Mouse (Mus musculus) heart, embryonic 13.5 days (tissue): ENCODE results near the gene Ibsp. TPM values are rescaled to one million over a fixed set of nuclear protein-coding genes. Genes with fewer than 3 reads are reported as not detected.

ENCODE experiments used
- ATAC-seq: fragments of 200-750 bp; cut with Nextera tagmentation; 2 replicates; pipeline ENCODE4 v1.8.0; 2017; ENCODE audit warnings: moderate TSS enrichment; ENCODE audit not compliant: insufficient number of reproducible peaks, low FRiP score, low TSS enrichment; ENCODE audit errors: extremely low read depth
- H3K27ac ChIP-seq: fragments of 300-500 bp; sonication (generic); replicated peaks from 2 replicates; pipeline ENCODE4 v1.5.1; 2015; ENCODE audit warnings: moderate library complexity, mild to moderate bottlenecking, inconsistent platforms
- H3K27me3 ChIP-seq: fragments of 300-500 bp; sonication (generic); replicated peaks from 2 replicates; pipeline ENCODE4 v1.6.1; 2015; ENCODE audit warnings: mild to moderate bottlenecking, inconsistent platforms
- H3K36me3 ChIP-seq: fragments of 300-500 bp; sonication (generic); 2 replicates; pipeline ENCODE4 v1.6.1; 2015; ENCODE audit warnings: mild to moderate bottlenecking, inconsistent platforms
- H3K4me1 ChIP-seq: fragments of 300-500 bp; sonication (generic); 2 replicates; pipeline ENCODE4 v1.6.1; 2015; ENCODE audit warnings: inconsistent platforms
- H3K4me2 ChIP-seq: fragments of 300-500 bp; sonication (generic); 2 replicates; pipeline ENCODE4 v1.6.1; 2015; ENCODE audit warnings: inconsistent platforms, mild to moderate bottlenecking, moderate library complexity
- H3K4me3 ChIP-seq: fragments of 300-500 bp; sonication (generic); 2 replicates; pipeline ENCODE4 v1.5.1; 2015; ENCODE audit warnings: moderate library complexity, mild to moderate bottlenecking, inconsistent platforms
- H3K9ac ChIP-seq: fragments of 300-500 bp; sonication (generic); 2 replicates; pipeline ENCODE4 v1.6.1; 2015; ENCODE audit warnings: inconsistent platforms, mild to moderate bottlenecking, moderate library complexity
- H3K9me3 ChIP-seq: fragments of 300-500 bp; sonication (generic); 2 replicates; pipeline ENCODE4 v1.6.1; 2016; ENCODE audit warnings: inconsistent platforms
- WGBS: fragments of 180-500 bp; shearing (Covaris S2); methylation state at CpG from one replicate; pipeline ENCODE4 v1.1.7; 2015; ENCODE audit warnings: mixed read lengths; 5-methylcytosine and 5-hydroxymethylcytosine counted together
- polyA plus RNA-seq: library from polyadenylated mRNA; unstranded; fragments of >200 nt; fragmentation: Nextera tagmentation; extraction: Ambion mirVana; gene quantifications from 2 replicates; pipeline ENCODE4 v1.2.1, GENCODE M21; 2015

Gene Ibsp
- polyA plus RNA-seq, 1 experiment from 2014 or later: 0.17 TPM

DNA sequence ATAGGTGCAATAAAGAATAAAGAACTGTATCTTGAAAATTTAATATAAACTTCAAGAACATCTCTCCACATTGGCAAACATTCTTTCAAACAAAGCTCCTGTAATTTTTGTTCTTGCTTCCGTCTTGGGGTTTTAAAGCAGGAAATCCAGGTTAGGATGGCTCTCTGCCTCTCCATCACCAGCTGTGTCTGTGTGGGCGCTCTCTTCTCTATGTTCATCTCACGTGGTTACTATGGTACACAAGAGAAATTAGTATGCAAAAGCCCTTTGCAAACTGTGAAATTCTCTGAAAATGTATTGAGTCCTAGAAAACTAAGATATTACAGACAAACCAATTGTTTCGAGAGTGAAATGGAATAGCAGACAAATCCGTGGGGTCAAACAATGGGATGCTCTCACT, 30.4 kb downstream of the Ibsp start:
- no peaks in the 10 kb centered on the region for H3K9me3 ChIP-seq
- whole genome bisulfite sequencing: 74% methylated on average over 5 of the region's 5 CpGs
- no peak overlapping the region for H3K4me2 ChIP-seq
- no peak overlapping the region for H3K9ac ChIP-seq
- H3K4me3 ChIP-seq: no peak overlapping the region
- H3K4me1 ChIP-seq: 0 out of 2 replicates have a peak, but pooled peaks cover 5% of the 10 kb centered on the region
- H3K27ac ChIP-seq: no peak overlapping the region
- no peak for ATAC-seq
- H3K27me3 ChIP-seq: no peaks in the 10 kb centered on the region
- no peaks in the 10 kb centered on the region for H3K36me3 ChIP-seq

DNA sequence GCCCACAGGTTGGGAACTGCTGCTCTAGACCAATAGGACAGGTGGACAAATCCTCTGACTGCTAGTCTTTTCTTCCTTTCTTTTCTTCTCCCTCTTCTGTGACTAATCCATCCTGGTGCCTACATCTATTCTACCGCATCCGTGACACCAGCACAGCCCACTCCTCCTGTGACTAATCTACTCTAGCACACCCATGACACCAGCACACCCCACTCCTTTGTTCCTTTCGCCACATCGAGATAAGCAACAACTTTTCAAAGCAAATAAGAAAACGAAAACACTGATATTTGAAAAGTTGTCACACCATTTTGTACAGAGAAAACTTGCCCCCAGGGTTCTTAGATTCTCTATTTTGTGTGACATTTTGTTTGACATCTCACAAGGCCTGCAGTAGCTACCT, 31.1 kb downstream of the Ibsp start:
- H3K27ac ChIP-seq: no peak overlapping the region
- no peaks in the 10 kb centered on the region for H3K9me3 ChIP-seq
- H3K36me3 ChIP-seq: no peaks in the 10 kb centered on the region
- no peaks in the 10 kb centered on the region for H3K27me3 ChIP-seq
- H3K4me2 ChIP-seq: no peak overlapping the region
- 62% methylated on average over 5 of the region's 5 CpGs for WGBS
- H3K4me3 ChIP-seq: no peak overlapping the region
- H3K4me1 ChIP-seq: 0 out of 2 replicates have a peak, but pooled peaks cover 5% of the 10 kb centered on the region
- ATAC-seq: no peak
- no peak overlapping the region for H3K9ac ChIP-seq

DNA sequence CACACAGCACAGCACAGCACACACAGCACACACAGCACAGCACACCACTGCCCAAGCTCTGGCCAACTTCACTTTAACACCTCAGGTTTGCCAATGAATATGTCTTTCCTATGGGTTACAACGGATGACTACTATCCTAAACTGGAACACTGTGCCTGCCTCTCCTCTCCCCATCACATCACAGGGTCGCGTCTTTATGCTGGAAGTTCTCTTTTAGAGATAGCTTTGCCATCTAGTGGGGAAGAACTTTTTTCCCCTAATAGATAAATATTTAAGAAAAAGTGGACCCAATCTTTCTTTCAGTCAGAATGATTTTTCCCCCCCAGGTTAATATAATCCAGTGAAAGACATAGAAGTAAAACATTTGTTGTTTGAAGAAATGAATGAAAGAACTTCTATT, 33.3 kb downstream of the Ibsp start:
- WGBS: 46% methylated on average over 3 of the region's 3 CpGs
- Histone ChIP-seq H3K9ac (no peak overlapping the region), H3K27ac (no peak overlapping the region), H3K27me3 (0 out of 2 replicates have a peak, but pooled peaks cover 3% of the 10 kb centered on the region), H3K4me1 (0 out of 2 replicates have a peak, but pooled peaks cover 5% of the 10 kb centered on the region), H3K4me2 (no peak overlapping the region), H3K9me3 (no peaks in the 10 kb centered on the region), H3K36me3 (no peaks in the 10 kb centered on the region), H3K4me3 (no peak overlapping the region)
- no peak for ATAC-seq

DNA sequence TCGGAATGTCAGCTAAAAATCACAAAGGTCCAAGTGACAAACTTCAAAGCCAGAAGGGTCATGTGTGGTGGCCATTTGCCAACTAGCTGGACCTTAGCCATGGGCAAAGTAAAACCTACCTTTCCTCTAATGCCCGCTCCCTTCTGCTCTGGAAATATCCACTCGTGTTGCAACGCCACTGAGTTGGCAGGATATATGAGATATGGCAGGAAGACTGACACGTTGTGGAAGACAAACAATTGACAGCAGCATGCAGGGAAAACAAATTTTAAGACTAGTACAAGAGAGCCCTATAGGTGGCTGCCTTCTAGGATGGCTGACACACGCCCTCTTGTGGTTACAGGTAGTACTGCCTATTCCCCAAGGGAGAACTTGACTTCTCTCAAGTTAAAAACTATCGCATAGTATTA, 34.3 kb downstream of the Ibsp start:
- H3K27ac ChIP-seq: no peak overlapping the region
- 0 out of 2 replicates have a peak, but pooled peaks cover 5% of the 10 kb centered on the region for H3K4me1 ChIP-seq
- H3K36me3 ChIP-seq: no peaks in the 10 kb centered on the region
- no peaks in the 10 kb centered on the region for H3K9me3 ChIP-seq
- H3K4me3 ChIP-seq: no peak overlapping the region
- 0 out of 2 replicates have a peak, but pooled peaks cover 9% of the 10 kb centered on the region for H3K27me3 ChIP-seq
- H3K4me2 ChIP-seq: peak overlapping the region; percentile 34
- H3K9ac ChIP-seq: no peak overlapping the region
- ATAC-seq: no peak
- 34% methylated on average over 7 of the region's 7 CpGs for whole genome bisulfite sequencing

DNA sequence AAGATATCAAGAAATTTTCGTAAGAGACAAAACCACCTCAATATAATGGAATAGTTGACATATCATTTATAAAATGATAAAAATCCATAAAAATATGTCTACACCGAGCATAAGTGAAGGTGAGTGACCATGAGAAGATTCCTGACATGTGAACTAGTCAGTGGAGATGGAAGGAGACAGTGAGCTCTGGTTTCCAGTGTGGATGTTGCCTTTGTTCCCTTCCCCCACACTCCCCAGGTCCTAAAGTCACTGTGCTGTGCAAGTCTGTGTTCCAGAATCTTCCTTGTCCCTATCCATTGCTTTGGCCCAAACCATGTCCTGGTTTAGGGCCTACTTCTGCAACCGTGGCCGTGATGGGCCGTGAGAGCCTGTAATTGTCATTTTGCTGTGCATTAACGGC, 34.7 kb downstream of the Ibsp start:
- Histone ChIP-seq H3K4me2 (no peak overlapping the region), H3K9ac (no peak overlapping the region), H3K4me1 (0 out of 2 replicates have a peak, but pooled peaks cover 5% of the 10 kb centered on the region), H3K36me3 (no peaks in the 10 kb centered on the region), H3K27ac (no peak overlapping the region), H3K9me3 (no peaks in the 10 kb centered on the region), H3K4me3 (no peak overlapping the region), H3K27me3 (0 out of 2 replicates have a peak, but pooled peaks cover 10% of the 10 kb centered on the region)
- no peak for ATAC-seq
- WGBS: 64% methylated on average over 6 of the region's 6 CpGs

DNA sequence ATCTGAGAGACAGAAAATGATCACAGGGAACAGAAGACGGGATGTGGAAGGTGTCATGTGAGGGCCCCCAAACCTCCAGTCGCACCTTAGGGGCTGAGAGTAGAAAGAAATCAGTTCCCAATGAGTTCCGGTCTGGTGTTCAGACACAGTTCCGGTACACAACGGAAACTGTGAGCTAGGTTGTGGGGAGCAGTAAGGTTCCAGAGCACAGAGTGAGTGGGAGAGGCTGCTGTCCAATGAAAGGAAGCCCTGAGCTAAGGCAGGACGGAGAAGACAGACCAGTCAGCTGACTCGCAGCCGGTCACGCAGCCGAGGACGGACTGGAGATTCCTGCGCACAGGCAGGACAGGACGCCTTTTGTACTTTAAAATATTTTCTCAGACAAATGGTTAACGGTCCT, 35.5 kb downstream of the Ibsp start:
- Histone ChIP-seq H3K4me1 (0 out of 2 replicates have a peak, but pooled peaks cover 5% of the 10 kb centered on the region), H3K4me2 (no peak overlapping the region), H3K36me3 (no peaks in the 10 kb centered on the region), H3K9me3 (no peaks in the 10 kb centered on the region), H3K9ac (no peak overlapping the region), H3K4me3 (no peak overlapping the region), H3K27me3 (peaks cover 19% of the 10 kb centered on the region; the same call in 1 of the 2 replicates), H3K27ac (no peak overlapping the region)
- 80% methylated on average over 14 of the region's 14 CpGs for WGBS
- ATAC-seq: no peak

DNA sequence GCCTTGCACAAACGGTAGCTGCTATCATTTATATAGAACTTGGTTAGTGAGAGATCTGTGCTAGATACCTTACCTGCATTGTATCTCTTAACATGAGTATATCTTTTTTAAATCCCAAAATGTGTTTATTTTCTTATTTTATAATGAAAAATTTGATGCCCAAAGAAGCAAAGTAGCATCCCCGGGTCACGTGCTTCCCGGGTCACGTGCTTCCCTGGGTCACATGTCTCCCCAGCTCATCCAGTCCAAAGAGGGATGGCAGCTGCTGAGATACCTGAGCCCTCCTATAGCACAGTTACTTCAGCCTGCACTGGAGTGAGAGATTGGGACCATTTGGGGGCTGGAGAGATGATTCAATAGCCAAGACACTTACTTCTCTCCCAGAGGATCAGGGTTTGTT, 37.0 kb downstream of the Ibsp start:
- WGBS: 67% methylated on average over 5 of the region's 5 CpGs
- Histone ChIP-seq H3K27me3 (peaks cover 21% of the 10 kb centered on the region; the same call in 1 of the 2 replicates), H3K9ac (no peak overlapping the region), H3K4me1 (0 out of 2 replicates have a peak, but pooled peaks cover 5% of the 10 kb centered on the region), H3K4me3 (no peak overlapping the region), H3K36me3 (no peaks in the 10 kb centered on the region), H3K9me3 (no peaks in the 10 kb centered on the region), H3K27ac (no peak overlapping the region), H3K4me2 (no peak overlapping the region)
- ATAC-seq: no peak

DNA sequence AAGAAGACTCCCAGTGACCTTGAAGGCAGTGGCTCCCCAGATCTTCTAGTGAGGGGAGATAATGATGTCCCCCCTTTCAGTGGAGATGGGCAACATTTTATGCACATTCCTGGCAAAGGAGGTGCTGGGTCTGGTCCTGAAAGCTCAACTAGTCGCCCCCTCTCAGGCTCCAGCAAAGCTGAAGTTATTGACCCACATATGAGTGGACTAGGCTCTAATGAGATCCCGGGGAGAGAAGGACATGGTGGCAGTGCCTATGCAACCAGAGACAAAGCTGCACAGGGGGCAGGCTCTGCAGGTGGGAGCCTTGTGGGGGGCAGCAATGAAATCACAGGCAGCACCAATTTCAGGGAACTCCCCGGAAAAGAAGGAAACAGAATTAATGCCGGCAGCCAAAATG, 38.5 kb downstream of the Ibsp start:
- Histone ChIP-seq H3K9ac (no peak overlapping the region), H3K27ac (no peak overlapping the region), H3K4me3 (no peak overlapping the region), H3K9me3 (no peaks in the 10 kb centered on the region), H3K4me1 (0 out of 2 replicates have a peak, but pooled peaks cover 5% of the 10 kb centered on the region), H3K4me2 (no peak overlapping the region), H3K27me3 (peaks cover 21% of the 10 kb centered on the region; the same call in 1 of the 2 replicates), H3K36me3 (no peaks in the 10 kb centered on the region)
- 64% methylated on average over 4 of the region's 4 CpGs for WGBS
- no peak for ATAC-seq

DNA sequence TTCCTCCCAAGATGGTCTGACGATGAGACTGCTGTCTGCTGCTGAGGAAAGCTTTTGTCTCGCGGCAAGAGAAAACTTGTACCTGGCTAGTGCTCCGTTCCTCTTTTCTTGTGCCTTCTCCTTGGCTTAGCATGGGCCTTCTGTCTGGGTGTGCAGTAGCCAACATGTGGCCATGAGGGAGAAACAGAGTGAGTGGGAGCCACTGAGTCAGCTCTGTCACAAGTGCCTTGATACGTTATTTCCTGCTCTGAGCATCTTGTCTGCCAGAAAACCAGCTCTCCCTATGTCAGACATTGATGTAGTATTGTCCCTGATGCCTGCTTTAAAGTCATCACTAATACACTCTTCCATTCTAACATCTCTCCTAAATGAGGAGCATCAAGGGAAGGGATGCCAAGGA, 40.0 kb downstream of the Ibsp start:
- Histone ChIP-seq H3K4me2 (no peak overlapping the region), H3K9ac (no peak overlapping the region), H3K27me3 (peaks cover 21% of the 10 kb centered on the region; the same call in 1 of the 2 replicates), H3K9me3 (no peaks in the 10 kb centered on the region), H3K4me3 (no peak overlapping the region), H3K4me1 (no peaks in the 10 kb centered on the region), H3K36me3 (no peaks in the 10 kb centered on the region), H3K27ac (no peak overlapping the region)
- ATAC-seq: no peak
- WGBS: 71% methylated on average over 5 of the region's 5 CpGs

DNA sequence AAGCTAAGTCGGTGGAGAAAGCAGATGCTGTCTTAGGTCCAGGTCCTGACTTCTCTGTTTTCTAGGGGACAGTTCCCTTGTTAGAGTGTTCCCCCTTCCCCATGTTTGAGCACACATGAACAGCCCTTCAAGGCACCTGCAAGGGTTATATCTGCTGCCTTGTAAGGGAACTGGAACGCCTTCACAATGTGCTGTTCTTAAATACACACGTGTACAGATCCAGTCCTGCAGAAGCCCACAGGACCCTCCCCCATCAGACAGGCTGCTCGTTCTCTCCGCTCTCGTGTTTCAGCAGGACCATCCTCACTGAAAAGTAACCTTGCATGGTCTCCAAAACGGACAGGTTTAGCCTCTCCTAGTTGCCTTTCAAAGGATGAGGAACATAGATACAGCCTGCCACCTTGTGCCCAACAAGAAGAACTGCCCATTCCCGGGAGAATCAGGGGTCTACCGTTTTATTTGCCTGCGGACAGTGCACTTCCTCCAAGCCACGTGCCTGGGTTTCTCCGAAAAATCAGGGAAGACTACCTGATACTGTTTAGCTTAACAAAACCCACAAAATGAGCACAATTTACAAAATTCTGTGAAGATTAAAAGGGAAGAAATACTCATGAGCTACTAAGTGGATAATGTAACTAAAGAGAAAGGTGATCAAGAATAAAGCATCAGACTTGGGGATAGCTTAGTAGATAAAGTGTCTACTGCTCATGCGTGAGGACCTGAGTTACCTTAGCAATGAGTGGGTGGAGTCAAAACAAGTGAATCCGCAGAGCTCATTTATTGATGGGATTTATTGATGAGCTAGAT, 40.9 kb downstream of the Ibsp start:
- no peaks in the 10 kb centered on the region for H3K9me3 ChIP-seq
- H3K4me1 ChIP-seq: no peaks in the 10 kb centered on the region
- no peak for ATAC-seq
- no peaks in the 10 kb centered on the region for H3K36me3 ChIP-seq
- no peak overlapping the region for H3K4me3 ChIP-seq
- WGBS: 21% methylated on average over 14 of the region's 14 CpGs
- H3K27ac ChIP-seq: no peak overlapping the region
- peak overlapping the region; percentile 46 for H3K4me2 ChIP-seq
- peaks cover 21% of the 10 kb centered on the region; the same call in 1 of the 2 replicates for H3K27me3 ChIP-seq
- H3K9ac ChIP-seq: no peak overlapping the region

DNA sequence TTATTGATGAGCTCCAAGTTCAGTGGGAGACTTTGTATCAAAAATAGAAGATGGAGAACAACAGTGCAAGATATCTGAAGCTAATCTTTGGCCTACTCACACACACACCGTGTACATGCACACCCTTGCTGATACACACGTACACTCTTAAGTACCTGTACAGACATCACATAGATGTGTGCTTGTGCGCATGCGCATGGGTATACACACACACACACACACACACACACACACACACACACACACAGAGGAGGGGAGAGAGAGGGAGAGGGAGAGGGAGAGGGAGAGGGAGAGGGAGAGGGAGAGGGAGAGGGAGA, 41.5 kb downstream of the Ibsp start:
- WGBS: 78% methylated on average over 4 of the region's 4 CpGs
- ATAC-seq: no peak
- Histone ChIP-seq H3K27ac (no peak overlapping the region), H3K27me3 (peaks cover 21% of the 10 kb centered on the region; the same call in 1 of the 2 replicates), H3K4me2 (no peak overlapping the region), H3K4me1 (no peaks in the 10 kb centered on the region), H3K36me3 (no peaks in the 10 kb centered on the region), H3K9ac (no peak overlapping the region), H3K4me3 (no peak overlapping the region), H3K9me3 (no peaks in the 10 kb centered on the region)

DNA sequence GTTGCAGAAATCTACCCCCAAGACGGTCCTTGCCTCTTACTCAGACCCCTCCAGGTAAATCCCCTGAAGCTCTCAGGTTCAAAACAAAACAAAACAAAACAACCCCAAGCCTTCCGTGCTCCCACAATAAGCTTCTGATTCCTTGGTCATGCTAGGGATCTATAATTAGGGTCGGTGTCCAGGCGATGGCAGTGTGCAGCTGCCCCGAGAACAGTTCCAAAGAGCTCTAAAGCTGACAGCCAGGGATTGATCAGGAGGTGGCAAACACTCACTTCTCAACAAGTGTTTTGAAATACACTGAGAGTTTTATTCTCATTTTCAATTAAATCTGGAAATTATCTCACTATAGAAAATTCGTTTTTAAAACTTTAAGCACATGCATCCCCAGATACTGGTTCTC, 43.9 kb downstream of the Ibsp start:
- Histone ChIP-seq H3K9me3 (no peaks in the 10 kb centered on the region), H3K4me2 (no peak overlapping the region), H3K27me3 (peaks cover 14% of the 10 kb centered on the region; the same call in 1 of the 2 replicates), H3K36me3 (no peaks in the 10 kb centered on the region), H3K27ac (no peak overlapping the region), H3K4me1 (no peaks in the 10 kb centered on the region), H3K4me3 (no peak overlapping the region), H3K9ac (no peak overlapping the region)
- 26% methylated on average over 6 of the region's 6 CpGs for WGBS
- no peak for ATAC-seq
